Mouse (Mus musculus): Measurements from ENCODE around the gene Sult6b1.

GRCm38 (mm10) chr17:78953240-78953639 is 46.4 kb upstream of the Sult6b1 start:
- no peak for TF ChIP-seq CTCF (IDR thresholded peaks at IDR 0.05; ENCODE audit: low read depth)
- TF ChIP-seq EP300 (IDR thresholded peaks at IDR 0.05; ENCODE audit: low read depth) = no peak

Measured in liver, postnatal 0 days (tissue).